Mouse (Mus musculus): ENCODE measurements at regions not wholly inside any gene's neighbourhood (a gene's known extent, or its start where the extent isn't known, plus 50 kb on each side); places are given as distances from the start of the nearest gene placed in this dataset.
A peak's percentile ranks its signal among the peaks of the same experiment; 100 is the strongest.

GRCm38 (mm10) chr4:127862875-127863274 lies 107.9 kb downstream of the CK137956 start:
- Histone ChIP-seq H3K27me3 (replicated peaks; ENCODE audit: control insufficient read depth, insufficient read depth, low read length) (no peaks in the 10 kb centered on the region), H3K9me3 (ENCODE audit: control insufficient read depth, low read length) (no peaks in the 10 kb centered on the region), H3K36me3 (ENCODE audit: control insufficient read depth, insufficient read depth) (no peaks in the 10 kb centered on the region), H3K4me3 (replicated peaks; ENCODE audit: low read length) (no peak overlapping the region), H3K4me2 (ENCODE audit: low read length) (no peak overlapping the region), H3K27ac (ENCODE audit: low read length) (no peak overlapping the region), H3K4me1 (replicated peaks; ENCODE audit: control insufficient read depth, insufficient read depth, low read length) (peaks cover 9% of the 10 kb centered on the region), H3K9ac (replicated peaks; ENCODE audit: low read depth, low read length) (no peak overlapping the region)
- no peak for ATAC-seq
- 96% methylated on average over 5 of the region's 5 CpGs for WGBS

- Histone ChIP-seq H3K27me3 (replicated peaks; ENCODE audit: control insufficient read depth, insufficient read depth, low read length) (no peaks in the 10 kb centered on the region), H3K9ac (replicated peaks; ENCODE audit: low read depth, low read length) (no peak overlapping the region), H3K9me3 (ENCODE audit: control insufficient read depth, low read length) (no peaks in the 10 kb centered on the region), H3K4me3 (replicated peaks; ENCODE audit: low read length) (no peak overlapping the region), H3K36me3 (ENCODE audit: control insufficient read depth, insufficient read depth) (no peaks in the 10 kb centered on the region), H3K4me1 (replicated peaks; ENCODE audit: control insufficient read depth, insufficient read depth, low read length) (peaks cover 9% of the 10 kb centered on the region), H3K27ac (ENCODE audit: low read length) (peak overlapping the region; percentile 78), H3K4me2 (ENCODE audit: low read length) (peak overlapping the region; percentile 18; the same call in 1 of the 2 replicates)
- WGBS = 32% methylated on average over 16 of the region's 16 CpGs
- ATAC-seq = peak; percentile 95
These were observed 109.2 kb downstream of the CK137956 start for GRCm38 (mm10) chr4:127861319-127862117.

- 49% methylated on average over 4 of the region's 4 CpGs for WGBS
These were observed 110.5 kb downstream of the CK137956 start for GRCm38 (mm10) chr4:127860271-127860670.

GRCm38 (mm10) chr4:127859505-127859904 lies 111.2 kb downstream of the CK137956 start:
- H3K9ac ChIP-seq (replicated peaks; ENCODE audit: low read depth, low read length) = no peak overlapping the region
- no peaks in the 10 kb centered on the region for H3K27me3 ChIP-seq (replicated peaks; ENCODE audit: control insufficient read depth, insufficient read depth, low read length)
- H3K9me3 ChIP-seq (ENCODE audit: control insufficient read depth, low read length) = no peaks in the 10 kb centered on the region
- H3K4me3 ChIP-seq (replicated peaks; ENCODE audit: low read length) = no peak overlapping the region
- H3K36me3 ChIP-seq (ENCODE audit: control insufficient read depth, insufficient read depth) = no peaks in the 10 kb centered on the region
- no peak overlapping the region for H3K27ac ChIP-seq (ENCODE audit: low read length)
- H3K4me1 ChIP-seq (replicated peaks; ENCODE audit: control insufficient read depth, insufficient read depth, low read length) = peaks cover 9% of the 10 kb centered on the region
- no peak overlapping the region for H3K4me2 ChIP-seq (ENCODE audit: low read length)
- no peak for ATAC-seq
- 88% methylated on average over 6 of the region's 6 CpGs for WGBS

More at GRCm38 (mm10) chr4:127860271-127860670, 110.5 kb downstream of the CK137956 start:
- Histone ChIP-seq H3K27me3 (replicated peaks; ENCODE audit: control insufficient read depth, insufficient read depth, low read length) (no peaks in the 10 kb centered on the region), H3K4me1 (replicated peaks; ENCODE audit: control insufficient read depth, insufficient read depth, low read length) (peaks cover 9% of the 10 kb centered on the region), H3K4me2 (ENCODE audit: low read length) (no peak overlapping the region), H3K4me3 (replicated peaks; ENCODE audit: low read length) (no peak overlapping the region), H3K9me3 (ENCODE audit: control insufficient read depth, low read length) (no peaks in the 10 kb centered on the region), H3K36me3 (ENCODE audit: control insufficient read depth, insufficient read depth) (no peaks in the 10 kb centered on the region), H3K27ac (ENCODE audit: low read length) (no peak overlapping the region), H3K9ac (replicated peaks; ENCODE audit: low read depth, low read length) (no peak overlapping the region)
- no peak for ATAC-seq

- 95% methylated on average over 3 of the region's 3 CpGs for WGBS
- no peak overlapping the region for H3K27ac ChIP-seq (ENCODE audit: low read length)
- H3K27me3 ChIP-seq (replicated peaks; ENCODE audit: control insufficient read depth, insufficient read depth, low read length) = no peaks in the 10 kb centered on the region
- H3K9me3 ChIP-seq (ENCODE audit: control insufficient read depth, low read length) = no peaks in the 10 kb centered on the region
- peaks cover 9% of the 10 kb centered on the region for H3K4me1 ChIP-seq (replicated peaks; ENCODE audit: control insufficient read depth, insufficient read depth, low read length)
- no peak overlapping the region for H3K9ac ChIP-seq (replicated peaks; ENCODE audit: low read depth, low read length)
- no peak overlapping the region for H3K4me2 ChIP-seq (ENCODE audit: low read length)
- no peak for ATAC-seq
- no peaks in the 10 kb centered on the region for H3K36me3 ChIP-seq (ENCODE audit: control insufficient read depth, insufficient read depth)
- no peak overlapping the region for H3K4me3 ChIP-seq (replicated peaks; ENCODE audit: low read length)
These were observed 112.2 kb downstream of the CK137956 start for GRCm38 (mm10) chr4:127858566-127858965.

- Histone ChIP-seq H3K27ac (ENCODE audit: low read length) (no peak overlapping the region), H3K4me1 (replicated peaks; ENCODE audit: control insufficient read depth, insufficient read depth, low read length) (no peaks in the 10 kb centered on the region; the same call in 1 of the 2 replicates), H3K36me3 (ENCODE audit: control insufficient read depth, insufficient read depth) (no peaks in the 10 kb centered on the region), H3K27me3 (replicated peaks; ENCODE audit: control insufficient read depth, insufficient read depth, low read length) (no peaks in the 10 kb centered on the region), H3K4me2 (ENCODE audit: low read length) (no peak overlapping the region), H3K9ac (replicated peaks; ENCODE audit: low read depth, low read length) (no peak overlapping the region), H3K4me3 (replicated peaks; ENCODE audit: low read length) (no peak overlapping the region), H3K9me3 (ENCODE audit: control insufficient read depth, low read length) (0 out of 2 replicates have a peak, but pooled peaks cover 3% of the 10 kb centered on the region)
- no peak for ATAC-seq
- WGBS = 90% methylated on average over 1 of the region's 1 CpGs
These were observed 114.9 kb downstream of the CK137956 start for GRCm38 (mm10) chr4:127855836-127856235.

GRCm38 (mm10) chr4:127854776-127855409 lies 115.9 kb downstream of the CK137956 start:
- no peaks in the 10 kb centered on the region for H3K4me1 ChIP-seq (replicated peaks; ENCODE audit: control insufficient read depth, insufficient read depth, low read length)
- no peak for ATAC-seq
- 85% methylated on average over 3 of the region's 3 CpGs for WGBS
- H3K4me2 ChIP-seq (ENCODE audit: low read length) = no peak overlapping the region
- H3K36me3 ChIP-seq (ENCODE audit: control insufficient read depth, insufficient read depth) = no peaks in the 10 kb centered on the region
- 0 out of 2 replicates have a peak, but pooled peaks cover 3% of the 10 kb centered on the region for H3K9me3 ChIP-seq (ENCODE audit: control insufficient read depth, low read length)
- H3K9ac ChIP-seq (replicated peaks; ENCODE audit: low read depth, low read length) = no peak overlapping the region
- no peak overlapping the region for H3K4me3 ChIP-seq (replicated peaks; ENCODE audit: low read length)
- no peaks in the 10 kb centered on the region for H3K27me3 ChIP-seq (replicated peaks; ENCODE audit: control insufficient read depth, insufficient read depth, low read length)
- H3K27ac ChIP-seq (ENCODE audit: low read length) = no peak overlapping the region

- H3K4me3 ChIP-seq (replicated peaks; ENCODE audit: low read length) = no peak overlapping the region
- H3K9ac ChIP-seq (replicated peaks; ENCODE audit: low read depth, low read length) = no peak overlapping the region
- 0 out of 2 replicates have a peak, but pooled peaks cover 3% of the 10 kb centered on the region for H3K9me3 ChIP-seq (ENCODE audit: control insufficient read depth, low read length)
- no peaks in the 10 kb centered on the region for H3K36me3 ChIP-seq (ENCODE audit: control insufficient read depth, insufficient read depth)
- H3K27ac ChIP-seq (ENCODE audit: low read length) = no peak overlapping the region
- ATAC-seq = no peak
- no peak overlapping the region for H3K4me2 ChIP-seq (ENCODE audit: low read length)
- WGBS = 95% methylated on average over 5 of the region's 5 CpGs
- no peaks in the 10 kb centered on the region for H3K27me3 ChIP-seq (replicated peaks; ENCODE audit: control insufficient read depth, insufficient read depth, low read length)
- H3K4me1 ChIP-seq (replicated peaks; ENCODE audit: control insufficient read depth, insufficient read depth, low read length) = no peaks in the 10 kb centered on the region
These were observed 121.4 kb downstream of the CK137956 start for GRCm38 (mm10) chr4:127849306-127849705.

- 16% methylated on average over 3 of the region's 3 CpGs for WGBS
- no peak overlapping the region for H3K4me2 ChIP-seq (ENCODE audit: low read length)
- no peak for ATAC-seq
- H3K27me3 ChIP-seq (replicated peaks; ENCODE audit: control insufficient read depth, insufficient read depth, low read length) = no peaks in the 10 kb centered on the region
- H3K9me3 ChIP-seq (ENCODE audit: control insufficient read depth, low read length) = no peaks in the 10 kb centered on the region
- H3K27ac ChIP-seq (ENCODE audit: low read length) = no peak overlapping the region
- no peak overlapping the region for H3K4me3 ChIP-seq (replicated peaks; ENCODE audit: low read length)
- H3K9ac ChIP-seq (replicated peaks; ENCODE audit: low read depth, low read length) = no peak overlapping the region
- H3K4me1 ChIP-seq (replicated peaks; ENCODE audit: control insufficient read depth, insufficient read depth, low read length) = no peaks in the 10 kb centered on the region
- H3K36me3 ChIP-seq (ENCODE audit: control insufficient read depth, insufficient read depth) = no peaks in the 10 kb centered on the region
These were observed 124.4 kb downstream of the CK137956 start for GRCm38 (mm10) chr4:127846321-127846720.

Data from forebrain, embryonic 16.5 days (tissue).